Mouse (Mus musculus): ENCODE data around the gene Rad51b. TPM values are rescaled to one million over a fixed set of nuclear protein-coding genes. Genes with fewer than 3 reads are reported as not detected.

Rad51b gene
- polyA plus RNA-seq, 1 experiment from 2014 or later, result 4.3 TPM

GRCm38 (mm10) chr12:79436892-79437291 is 139.8 kb downstream of the Rad51b start:
- Histone ChIP-seq H3K27ac (replicated peaks) (no peak overlapping the region), H3K4me2 (no peak overlapping the region), H3K4me1 (replicated peaks) (peaks cover 13% of the 10 kb centered on the region; the same call in 1 of the 2 replicates), H3K4me3 (replicated peaks) (no peak overlapping the region), H3K9me3 (replicated peaks) (no peaks in the 10 kb centered on the region), H3K9ac (no peak overlapping the region), H3K36me3 (replicated peaks) (no peaks in the 10 kb centered on the region), H3K27me3 (no peaks in the 10 kb centered on the region)
- no peak for ATAC-seq (ENCODE audit: insufficient read depth)
- 46% methylated on average over 4 of the region's 4 CpGs for WGBS (ENCODE audit: insufficient replicate concordance)

- Histone ChIP-seq H3K4me1 (replicated peaks) (peaks cover 13% of the 10 kb centered on the region; the same call in 1 of the 2 replicates), H3K27ac (replicated peaks) (no peak overlapping the region), H3K4me2 (no peak overlapping the region), H3K36me3 (replicated peaks) (no peaks in the 10 kb centered on the region), H3K27me3 (no peaks in the 10 kb centered on the region), H3K9ac (no peak overlapping the region), H3K9me3 (replicated peaks) (no peaks in the 10 kb centered on the region), H3K4me3 (replicated peaks) (no peak overlapping the region)
- ATAC-seq (ENCODE audit: insufficient read depth), result no peak
- 63% methylated on average over 3 of the region's 3 CpGs for WGBS (ENCODE audit: insufficient replicate concordance)
Observed at GRCm38 (mm10) chr12:79437572-79437971, 140.5 kb downstream of the Rad51b start.

- H3K9ac ChIP-seq, result no peak overlapping the region
- no peaks in the 10 kb centered on the region for H3K9me3 ChIP-seq (replicated peaks)
- peaks cover 13% of the 10 kb centered on the region; the same call in 1 of the 2 replicates for H3K4me1 ChIP-seq (replicated peaks)
- no peak overlapping the region for H3K27ac ChIP-seq (replicated peaks)
- no peaks in the 10 kb centered on the region for H3K36me3 ChIP-seq (replicated peaks)
- no peaks in the 10 kb centered on the region for H3K27me3 ChIP-seq
- 70% methylated on average over 6 of the region's 6 CpGs for WGBS (ENCODE audit: insufficient replicate concordance)
- ATAC-seq (ENCODE audit: insufficient read depth), result no peak
- H3K4me3 ChIP-seq (replicated peaks), result no peak overlapping the region
- H3K4me2 ChIP-seq, result no peak overlapping the region
Observed at GRCm38 (mm10) chr12:79439961-79440360, 142.9 kb downstream of the Rad51b start.

- Histone ChIP-seq H3K27ac (replicated peaks) (no peak overlapping the region), H3K27me3 (no peaks in the 10 kb centered on the region), H3K36me3 (replicated peaks) (no peaks in the 10 kb centered on the region), H3K4me2 (no peak overlapping the region), H3K9ac (no peak overlapping the region), H3K9me3 (replicated peaks) (no peaks in the 10 kb centered on the region), H3K4me3 (replicated peaks) (no peak overlapping the region), H3K4me1 (replicated peaks) (peaks cover 7% of the 10 kb centered on the region; the same call in 1 of the 2 replicates)
- WGBS (ENCODE audit: insufficient replicate concordance), result 46% methylated on average over 12 of the region's 12 CpGs
- ATAC-seq (ENCODE audit: insufficient read depth), result no peak
Observed at GRCm38 (mm10) chr12:79441210-79442005, 144.3 kb downstream of the Rad51b start.

- Histone ChIP-seq H3K27ac (replicated peaks) (no peak overlapping the region), H3K9me3 (replicated peaks) (no peaks in the 10 kb centered on the region), H3K36me3 (replicated peaks) (no peaks in the 10 kb centered on the region), H3K27me3 (no peaks in the 10 kb centered on the region), H3K4me3 (replicated peaks) (no peak overlapping the region), H3K4me1 (replicated peaks) (peaks cover 7% of the 10 kb centered on the region; the same call in 1 of the 2 replicates), H3K4me2 (no peak overlapping the region), H3K9ac (no peak overlapping the region)
- WGBS (ENCODE audit: insufficient replicate concordance), result 65% methylated on average over 7 of the region's 7 CpGs
- ATAC-seq (ENCODE audit: insufficient read depth), result no peak
Observed at GRCm38 (mm10) chr12:79442126-79442525, 145.0 kb downstream of the Rad51b start.

GRCm38 (mm10) chr12:79442836-79443390 is 145.8 kb downstream of the Rad51b start:
- no peaks in the 10 kb centered on the region for H3K27me3 ChIP-seq
- H3K4me3 ChIP-seq (replicated peaks), result no peak overlapping the region
- H3K9ac ChIP-seq, result no peak overlapping the region
- no peak overlapping the region for H3K27ac ChIP-seq (replicated peaks)
- no peak for ATAC-seq (ENCODE audit: insufficient read depth)
- H3K4me1 ChIP-seq (replicated peaks), result peaks cover 7% of the 10 kb centered on the region; the same call in 1 of the 2 replicates
- no peaks in the 10 kb centered on the region for H3K36me3 ChIP-seq (replicated peaks)
- 66% methylated on average over 6 of the region's 6 CpGs for WGBS (ENCODE audit: insufficient replicate concordance)
- no peak overlapping the region for H3K4me2 ChIP-seq
- H3K9me3 ChIP-seq (replicated peaks), result no peaks in the 10 kb centered on the region

GRCm38 (mm10) chr12:79444646-79445045 is 147.6 kb downstream of the Rad51b start:
- WGBS (ENCODE audit: insufficient replicate concordance), result 41% methylated on average over 2 of the region's 2 CpGs

GRCm38 (mm10) chr12:79447039-79447438 is 150.0 kb downstream of the Rad51b start:
- Histone ChIP-seq H3K27ac (replicated peaks) (no peak overlapping the region), H3K27me3 (no peaks in the 10 kb centered on the region), H3K4me3 (replicated peaks) (no peak overlapping the region), H3K36me3 (replicated peaks) (no peaks in the 10 kb centered on the region), H3K9me3 (replicated peaks) (no peaks in the 10 kb centered on the region), H3K4me2 (no peak overlapping the region), H3K9ac (no peak overlapping the region), H3K4me1 (replicated peaks) (no peaks in the 10 kb centered on the region)
- ATAC-seq (ENCODE audit: insufficient read depth), result no peak
- WGBS (ENCODE audit: insufficient replicate concordance), result 61% methylated on average over 3 of the region's 3 CpGs

More at GRCm38 (mm10) chr12:79444646-79445045, 147.6 kb downstream of the Rad51b start:
- Histone ChIP-seq H3K9ac (no peak overlapping the region), H3K36me3 (replicated peaks) (no peaks in the 10 kb centered on the region), H3K4me2 (no peak overlapping the region), H3K4me3 (replicated peaks) (no peak overlapping the region), H3K9me3 (replicated peaks) (no peaks in the 10 kb centered on the region), H3K27me3 (no peaks in the 10 kb centered on the region), H3K4me1 (replicated peaks) (peaks cover 7% of the 10 kb centered on the region; the same call in 1 of the 2 replicates), H3K27ac (replicated peaks) (no peak overlapping the region)
- ATAC-seq (ENCODE audit: insufficient read depth), result no peak

- H3K4me1 ChIP-seq (replicated peaks), result no peaks in the 10 kb centered on the region
- no peaks in the 10 kb centered on the region for H3K27me3 ChIP-seq
- H3K9ac ChIP-seq, result no peak overlapping the region
- H3K36me3 ChIP-seq (replicated peaks), result no peaks in the 10 kb centered on the region
- WGBS (ENCODE audit: insufficient replicate concordance), result 67% methylated on average over 8 of the region's 8 CpGs
- no peaks in the 10 kb centered on the region for H3K9me3 ChIP-seq (replicated peaks)
- no peak overlapping the region for H3K4me3 ChIP-seq (replicated peaks)
- H3K27ac ChIP-seq (replicated peaks), result no peak overlapping the region
- H3K4me2 ChIP-seq, result no peak overlapping the region
- no peak for ATAC-seq (ENCODE audit: insufficient read depth)
Observed at GRCm38 (mm10) chr12:79449817-79450411, 152.8 kb downstream of the Rad51b start.

GRCm38 (mm10) chr12:79452882-79453281 is 155.8 kb downstream of the Rad51b start:
- Histone ChIP-seq H3K36me3 (replicated peaks) (no peaks in the 10 kb centered on the region), H3K27ac (replicated peaks) (no peak overlapping the region), H3K27me3 (no peaks in the 10 kb centered on the region), H3K4me2 (no peak overlapping the region), H3K9ac (no peak overlapping the region), H3K9me3 (replicated peaks) (no peaks in the 10 kb centered on the region), H3K4me1 (replicated peaks) (no peaks in the 10 kb centered on the region), H3K4me3 (replicated peaks) (no peak overlapping the region)
- ATAC-seq (ENCODE audit: insufficient read depth), result no peak
- WGBS (ENCODE audit: insufficient replicate concordance), result 65% methylated on average over 4 of the region's 4 CpGs

- H3K4me2 ChIP-seq, result no peak overlapping the region
- no peaks in the 10 kb centered on the region for H3K36me3 ChIP-seq (replicated peaks)
- ATAC-seq (ENCODE audit: insufficient read depth), result no peak
- no peaks in the 10 kb centered on the region for H3K4me1 ChIP-seq (replicated peaks)
- WGBS (ENCODE audit: insufficient replicate concordance), result 71% methylated on average over 4 of the region's 4 CpGs
- no peak overlapping the region for H3K27ac ChIP-seq (replicated peaks)
- no peak overlapping the region for H3K9ac ChIP-seq
- no peaks in the 10 kb centered on the region for H3K27me3 ChIP-seq
- H3K4me3 ChIP-seq (replicated peaks), result no peak overlapping the region
- no peaks in the 10 kb centered on the region for H3K9me3 ChIP-seq (replicated peaks)
Observed at GRCm38 (mm10) chr12:79454017-79454416, 156.9 kb downstream of the Rad51b start.
